Mouse (Mus musculus): ENCODE data around the gene Sar1b. TPM values are rescaled to one million over a fixed set of nuclear protein-coding genes. Genes with fewer than 3 reads are reported as not detected.
"Not testable (repeated sequence)": the region's sequence is repeated elsewhere in the genome, so short reads cannot be mapped to it uniquely, and the experiment has no call there.

Sar1b gene
- total RNA-seq (2021): 10 to 100 TPM; 71.7 to 72.0 TPM
- long read RNA-seq, experiment 1, transcript Sar1b-201 (7 exons, 1,201 nt): major isoform, 64 of 66 reads
- long read RNA-seq, experiment 1, partial matches to known transcripts: 0 of 66 reads
- long read RNA-seq, experiment 1, other reads (novel, unspliced or antisense): 2 of 66 reads
- long read RNA-seq, experiment 2, transcript Sar1b-201 (7 exons, 1,201 nt): major isoform, 88 of 94 reads
- long read RNA-seq, experiment 2, partial matches to known transcripts: 1 of 94 reads
- long read RNA-seq, experiment 2, other reads (novel, unspliced or antisense): 5 of 94 reads

- H3K27ac ChIP-seq: peak within 1 kb of the TSS; percentile 83
- peak within 1 kb of the TSS; percentile 99 for H3K4me3 ChIP-seq
- peak; percentile 76 to 84 for DNase-seq (ENCODE audit: low spot score in 2 of 2)
- peak; percentile 40 for TF ChIP-seq CTCF (conservative IDR thresholded peaks at IDR 0.05)
Measured at GRCm38 (mm10) chr11:51763213-51763907, at the start of gene Sar1b, which contains the start of gene Sec24a. Gene Sar1b, plus strand, starts transcription at chr11:51763687. Gene Sec24a, minus strand, starts transcription at chr11:51763634.

DNA sequence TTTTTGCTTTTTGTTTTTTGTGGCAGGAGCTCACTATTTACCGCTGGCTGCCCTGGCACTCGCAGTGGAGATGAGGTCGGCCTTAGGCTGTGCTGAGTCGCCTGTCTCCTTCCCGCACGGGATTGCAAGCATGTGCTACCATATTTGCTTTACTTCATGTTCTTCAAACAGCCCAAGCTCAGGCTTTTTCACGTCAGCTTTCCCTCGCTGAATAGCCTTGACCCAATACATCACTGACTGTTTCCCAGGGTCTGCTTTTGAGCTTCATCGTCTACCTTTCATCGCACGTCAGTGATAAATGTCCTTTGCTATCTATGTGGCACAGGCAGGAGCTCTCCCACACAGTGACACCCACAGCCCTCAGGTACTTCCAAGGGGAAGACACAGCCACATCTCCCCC lies 42.4 kb upstream of the Sar1b start:
- no peak for TF ChIP-seq CTCF (conservative IDR thresholded peaks at IDR 0.05)
- Histone ChIP-seq H3K4me3 (no peak overlapping the region), H3K27ac (no peak overlapping the region)
- no peak for DNase-seq (ENCODE audit: low spot score in 2 of 2)

DNA sequence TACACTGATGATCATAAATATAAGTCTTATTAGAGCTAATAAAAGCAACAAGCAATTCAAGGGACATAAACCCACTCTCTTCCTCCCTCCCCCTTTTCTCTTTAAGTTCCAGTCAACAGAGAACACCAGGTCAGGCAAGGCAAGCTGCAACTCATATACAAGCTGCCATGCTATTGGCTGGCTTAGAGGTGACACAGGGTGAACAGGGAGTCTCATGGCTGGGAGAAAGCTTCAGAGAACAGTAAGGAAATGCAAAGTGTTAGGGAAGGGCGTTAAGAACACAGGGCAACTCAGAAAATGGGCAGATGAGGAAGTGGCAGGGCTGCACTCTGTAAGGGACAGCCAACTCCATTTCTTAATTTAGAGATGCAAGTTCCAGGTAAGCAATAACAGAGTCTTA lies 30.6 kb upstream of the Sar1b start:
- no peak for TF ChIP-seq CTCF (conservative IDR thresholded peaks at IDR 0.05)

GRCm38 (mm10) chr11:51734218-51734617 lies 29.3 kb upstream of the Sar1b start:
- not testable (repeated sequence) for H3K4me3 ChIP-seq; H3K27ac ChIP-seq; DNase-seq (ENCODE audit: low spot score in 2 of 2)

More for the DNA sequence above, 30.6 kb upstream of the Sar1b start:
- Histone ChIP-seq H3K4me3 (no peak overlapping the region), H3K27ac (no peak overlapping the region)
- DNase-seq (ENCODE audit: low spot score in 2 of 2): no peak

GRCm38 (mm10) chr11:51738651-51739403 lies 24.7 kb upstream of the Sar1b start:
- no peak for TF ChIP-seq CTCF (conservative IDR thresholded peaks at IDR 0.05)
- no peak for DNase-seq (ENCODE audit: low spot score in 2 of 2)

GRCm38 (mm10) chr11:51740701-51741100 lies 22.8 kb upstream of the Sar1b start:
- TF ChIP-seq CTCF (conservative IDR thresholded peaks at IDR 0.05): no peak
- no peak for DNase-seq (ENCODE audit: low spot score in 2 of 2)
- Histone ChIP-seq H3K27ac (no peak overlapping the region), H3K4me3 (no peak overlapping the region)

More at GRCm38 (mm10) chr11:51738651-51739403, 24.7 kb upstream of the Sar1b start:
- Histone ChIP-seq H3K4me3 (no peak overlapping the region), H3K27ac (no peak overlapping the region)

GRCm38 (mm10) chr11:51746096-51746495 lies 17.4 kb upstream of the Sar1b start:
- no peak for DNase-seq (ENCODE audit: low spot score in 2 of 2)
- no peak overlapping the region for H3K27ac ChIP-seq
- no peak overlapping the region for H3K4me3 ChIP-seq
- TF ChIP-seq CTCF (conservative IDR thresholded peaks at IDR 0.05): no peak

DNA sequence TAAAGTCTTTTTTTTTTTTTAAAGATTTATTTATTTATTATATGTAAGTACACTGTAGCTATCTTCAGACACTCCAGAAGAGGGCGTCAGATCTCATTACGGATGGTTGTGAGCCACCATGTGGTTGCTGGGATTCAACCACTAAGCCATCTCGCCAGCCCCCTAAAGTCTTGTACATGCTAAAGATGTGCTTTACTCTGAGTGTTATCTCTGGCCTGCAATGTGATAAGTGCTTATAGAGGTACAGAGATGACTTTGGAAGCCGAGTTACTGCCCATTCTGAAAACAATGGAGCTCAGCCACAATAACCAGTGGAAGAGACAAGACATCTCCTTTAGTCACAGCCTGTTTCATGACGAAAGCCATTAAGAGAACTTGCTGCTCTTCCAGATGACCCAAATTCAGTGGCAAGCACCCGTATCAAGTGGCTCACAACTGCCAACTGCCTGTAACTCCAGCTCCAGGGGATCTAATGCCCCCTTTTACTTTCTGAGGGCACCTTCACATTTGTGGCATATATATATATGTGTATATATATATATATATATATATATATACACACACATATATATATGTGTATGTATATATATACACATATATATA lies 11.8 kb upstream of the Sar1b start:
- H3K4me3 ChIP-seq; DNase-seq (ENCODE audit: low spot score in 2 of 2); H3K27ac ChIP-seq: not testable (repeated sequence)
- peak; percentile 20; the same call in 1 of the 2 replicates for TF ChIP-seq CTCF (conservative IDR thresholded peaks at IDR 0.05)

GRCm38 (mm10) chr11:51755621-51756311 lies 7.7 kb upstream of the Sar1b start:
- peak overlapping the region; percentile 88 for H3K27ac ChIP-seq
- peak overlapping the region; percentile 74 for H3K4me3 ChIP-seq
- peak; percentile 9 to 12 for DNase-seq (ENCODE audit: low spot score in 2 of 2)
- TF ChIP-seq CTCF (conservative IDR thresholded peaks at IDR 0.05): 0 out of 2 replicates have a peak, but pooled peaks have one; percentile 9

- peak; percentile 89 to 91 for DNase-seq (ENCODE audit: low spot score in 2 of 2)
- H3K27ac ChIP-seq: peak overlapping the region; percentile 88
- H3K4me3 ChIP-seq: peak overlapping the region; percentile 74
- no peak for TF ChIP-seq CTCF (conservative IDR thresholded peaks at IDR 0.05)
Measured at GRCm38 (mm10) chr11:51756352-51756771, 7.1 kb upstream of the Sar1b start.

DNA sequence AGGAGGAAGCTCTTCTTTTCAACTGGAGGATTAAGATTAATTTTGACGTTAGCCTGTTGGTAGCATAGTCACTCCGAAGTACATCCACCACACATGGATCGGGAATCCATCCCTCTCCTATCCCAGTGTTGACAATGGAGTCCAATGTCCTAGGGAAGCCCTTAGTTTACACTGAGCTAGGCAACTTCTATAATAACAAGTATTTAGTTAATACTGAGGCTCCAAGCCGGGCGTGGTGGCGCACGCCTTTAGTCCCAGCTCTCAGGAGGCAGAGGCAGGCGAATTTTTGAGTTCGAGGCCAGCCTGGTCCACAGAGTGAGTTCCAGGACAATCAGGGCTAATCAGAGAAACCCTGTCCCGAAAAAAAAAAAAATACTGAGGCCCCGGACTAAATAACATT lies 6.5 kb upstream of the Sar1b start:
- no peak for TF ChIP-seq CTCF (conservative IDR thresholded peaks at IDR 0.05)
- peak overlapping the region; percentile 74 for H3K4me3 ChIP-seq
- H3K27ac ChIP-seq: peak overlapping the region; percentile 88
- no peak for DNase-seq (ENCODE audit: low spot score in 2 of 2)

DNA sequence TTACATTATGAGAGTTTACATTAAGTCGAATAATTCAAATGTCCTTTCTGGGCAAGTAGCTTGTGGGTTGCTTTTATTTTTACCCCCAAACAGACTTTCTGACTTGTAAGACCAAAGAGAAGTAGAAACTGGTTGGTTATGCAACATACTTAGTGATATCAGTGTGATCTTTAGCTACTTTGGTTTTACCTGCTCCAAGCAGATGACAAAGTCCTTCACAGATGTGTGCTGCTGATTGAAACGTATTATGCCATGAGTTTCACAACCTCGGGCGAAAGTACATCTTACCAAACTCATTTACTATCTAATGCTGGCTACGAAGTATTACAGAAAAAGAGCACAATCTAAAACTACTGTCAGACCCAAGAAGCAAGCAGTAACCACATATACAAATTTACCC lies 5.9 kb upstream of the Sar1b start:
- Histone ChIP-seq H3K27ac (no peak overlapping the region), H3K4me3 (no peak overlapping the region)
- DNase-seq (ENCODE audit: low spot score in 2 of 2): no peak
- TF ChIP-seq CTCF (conservative IDR thresholded peaks at IDR 0.05): no peak

GRCm38 (mm10) chr11:51758207-51758606 lies 5.3 kb upstream of the Sar1b start:
- not testable (repeated sequence) for H3K27ac ChIP-seq; DNase-seq (ENCODE audit: low spot score in 2 of 2); H3K4me3 ChIP-seq
